Comparison of ENCODE assay signal across 8 mouse cellular contexts in genomic region chr6:29484716-29485559, GRCm38 (mm10). TPM values are rescaled to one million over a fixed set of nuclear protein-coding genes. Genes with fewer than 3 reads are reported as not detected.
DNase-seq lines count a peak whose midpoint lies in the region; ATAC-seq and TF ChIP-seq lines count a peak whose summit lies in the region.

No protein-coding gene starts in this region.

- no peak overlapping the region for H3K27ac ChIP-seq in heart, embryonic 11.5 days (ENCODE audit: low read depth, low read length)
- H3K27ac ChIP-seq in kidney, embryonic 15.5 days, result no peak overlapping the region
- no peak overlapping the region for H3K27ac ChIP-seq in neural tube, embryonic 14.5 days (ENCODE audit: low read depth, low read length)

- 8% methylated on average over 26 of the region's 26 CpGs for WGBS in heart, embryonic 11.5 days (ENCODE audit: insufficient replicate concordance)
- WGBS in kidney, embryonic 15.5 days, result 7% methylated on average over 26 of the region's 26 CpGs
- 8% methylated on average over 26 of the region's 26 CpGs for WGBS in lung, adult 2 months
- 5% methylated on average over 26 of the region's 26 CpGs for WGBS in neural tube, embryonic 14.5 days

- TF ChIP-seq CTCF in lung, adult 2 months (IDR thresholded peaks at IDR 0.05; ENCODE audit: insufficient read depth, low read length), result peak; percentile 92

- TF ChIP-seq POLR2A in lung, adult 2 months (IDR thresholded peaks at IDR 0.05; ENCODE audit: borderline replicate concordance, extremely low read depth, low read depth, low read length), result no peak

- H3K9me3 ChIP-seq in heart, embryonic 11.5 days (replicated peaks; ENCODE audit: control insufficient read depth, low read length), result no peaks in the 10 kb centered on the region
- H3K9me3 ChIP-seq in kidney, embryonic 15.5 days (replicated peaks), result no peaks in the 10 kb centered on the region
- no peaks in the 10 kb centered on the region for H3K9me3 ChIP-seq in neural tube, embryonic 14.5 days (ENCODE audit: control insufficient read depth, low read length)

- peak overlapping the region; percentile 91 for H3K4me2 ChIP-seq in heart, embryonic 11.5 days
- peak overlapping the region; percentile 90 for H3K4me2 ChIP-seq in kidney, embryonic 15.5 days
- peak overlapping the region; percentile 37 for H3K4me2 ChIP-seq in neural tube, embryonic 14.5 days (ENCODE audit: low read depth, low read length)

- peak; percentile 20 for DNase-seq in 416B (ENCODE audit: low read depth)
- DNase-seq in R1 (ENCODE audit: low read depth, low spot score), result peak; percentile 86
- peak; percentile 94 for DNase-seq in embryo, embryonic 10.5 days (ENCODE audit: low spot score)
- DNase-seq in lung, adult 2 months, result peak; percentile 64
- DNase-seq in thymus, postnatal 10 days (ENCODE audit: low spot score in 2 of 2), result peak; percentile 56 to 87

- 0 out of 2 replicates have a peak, but pooled peaks cover 3% of the 10 kb centered on the region for H3K27me3 ChIP-seq in heart, embryonic 11.5 days (ENCODE audit: control insufficient read depth, insufficient read depth, low read length)
- no peaks in the 10 kb centered on the region for H3K27me3 ChIP-seq in kidney, embryonic 15.5 days
- no peaks in the 10 kb centered on the region for H3K27me3 ChIP-seq in neural tube, embryonic 14.5 days (ENCODE audit: control insufficient read depth, insufficient read depth, low read length)

- H3K4me1 ChIP-seq in heart, embryonic 11.5 days (ENCODE audit: control insufficient read depth, insufficient read depth, low read length), result no peaks in the 10 kb centered on the region; the same call in 1 of the 2 replicates
- peaks cover 11% of the 10 kb centered on the region for H3K4me1 ChIP-seq in kidney, embryonic 15.5 days
- H3K4me1 ChIP-seq in lung, adult 2 months (ENCODE audit: control insufficient read depth, insufficient read depth, low read length), result peaks cover 2% of the 10 kb centered on the region; the same call in 1 of the 2 replicates
- H3K4me1 ChIP-seq in neural tube, embryonic 14.5 days (ENCODE audit: control insufficient read depth, insufficient read depth, low read length), result no peaks in the 10 kb centered on the region

- peak; percentile 81 for ATAC-seq in heart, embryonic 11.5 days (replicated peaks; ENCODE audit: insufficient number of reproducible peaks, low FRiP score, low TSS enrichment)
- peak; percentile 78 for ATAC-seq in kidney, embryonic 15.5 days (replicated peaks; ENCODE audit: low FRiP score)
- ATAC-seq in neural tube, embryonic 14.5 days (ENCODE audit: low read depth), result peak; percentile 78

- H3K4me3 ChIP-seq in heart, embryonic 11.5 days (ENCODE audit: low read depth, low read length), result peak overlapping the region; percentile 42
- peak overlapping the region; percentile 46 for H3K4me3 ChIP-seq in kidney, embryonic 15.5 days (replicated peaks)
- peak overlapping the region; percentile 52 for H3K4me3 ChIP-seq in lung, adult 2 months (replicated peaks; ENCODE audit: extremely low read depth, low read depth, low read length)
- peak overlapping the region; percentile 9; the same call in 1 of the 2 replicates for H3K4me3 ChIP-seq in neural tube, embryonic 14.5 days (ENCODE audit: low read depth, low read length)

- peak overlapping the region; percentile 46; the same call in 1 of the 2 replicates for H3K9ac ChIP-seq in heart, embryonic 11.5 days (ENCODE audit: low read depth, low read length)
- 0 out of 2 replicates have a peak overlapping the region, but pooled peaks have one; percentile 37 for H3K9ac ChIP-seq in kidney, embryonic 15.5 days
- H3K9ac ChIP-seq in neural tube, embryonic 14.5 days (replicated peaks; ENCODE audit: low read depth, low read length), result no peak overlapping the region

- 0 out of 2 replicates have a peak, but pooled peaks cover 2% of the 10 kb centered on the region for H3K36me3 ChIP-seq in heart, embryonic 11.5 days (ENCODE audit: control insufficient read depth, insufficient read depth, low read length)
- peaks cover 20% of the 10 kb centered on the region for H3K36me3 ChIP-seq in kidney, embryonic 15.5 days
- no peaks in the 10 kb centered on the region for H3K36me3 ChIP-seq in neural tube, embryonic 14.5 days (ENCODE audit: control insufficient read depth, insufficient read depth, low read length)

RNA-seq across cellular contexts. Expression of gene Atp6v1fnb, which starts 13.7 kb away (rescaled TPM):
- not detected in 2 replicates for polyA plus RNA-seq in heart, embryonic 11.5 days (2014; fragmentation: Nextera tagmentation; extraction: Ambion mirVana)
- not detected in 2 replicates for polyA plus RNA-seq in kidney, embryonic 15.5 days (2015; fragmentation: Nextera tagmentation; extraction: Ambion mirVana)
- polyA plus RNA-seq in lung, adult 2 months (2012; rRNA removed), result 0.20 TPM in 1 of 2 replicates, not detected in the other
- 0.55 and 0.70 TPM in 2 replicates for polyA plus RNA-seq in neural tube, embryonic 14.5 days (2014; fragmentation: Nextera tagmentation; extraction: Ambion mirVana)

RNA-seq across cellular contexts. Expression of gene Atp6v1f, which starts 17.4 kb away (rescaled TPM):
- 200 and 209 TPM in 2 replicates for polyA plus RNA-seq in heart, embryonic 11.5 days (2014; fragmentation: Nextera tagmentation; extraction: Ambion mirVana)
- 268 and 287 TPM in 2 replicates for polyA plus RNA-seq in kidney, embryonic 15.5 days (2015; fragmentation: Nextera tagmentation; extraction: Ambion mirVana)
- 256 and 275 TPM in 2 replicates for polyA plus RNA-seq in lung, adult 2 months (2012; rRNA removed)
- 281 and 350 TPM in 2 replicates for polyA plus RNA-seq in neural tube, embryonic 14.5 days (2014; fragmentation: Nextera tagmentation; extraction: Ambion mirVana)

RNA-seq across cellular contexts. Expression of gene Kcp, which starts 22.8 kb away (rescaled TPM):
- 10.9 and 13.1 TPM in 2 replicates for polyA plus RNA-seq in heart, embryonic 11.5 days (2014; fragmentation: Nextera tagmentation; extraction: Ambion mirVana)
- polyA plus RNA-seq in kidney, embryonic 15.5 days (2015; fragmentation: Nextera tagmentation; extraction: Ambion mirVana), result 24.0 and 27.9 TPM in 2 replicates
- polyA plus RNA-seq in lung, adult 2 months (2012; rRNA removed), result 8.8 and 12.3 TPM in 2 replicates
- 15.1 and 20.6 TPM in 2 replicates for polyA plus RNA-seq in neural tube, embryonic 14.5 days (2014; fragmentation: Nextera tagmentation; extraction: Ambion mirVana)

RNA-seq across cellular contexts. Expression of gene Irf5, which starts 41.5 kb away (rescaled TPM):
- 11.6 and 14.8 TPM in 2 replicates for polyA plus RNA-seq in heart, embryonic 11.5 days (2014; fragmentation: Nextera tagmentation; extraction: Ambion mirVana)
- polyA plus RNA-seq in kidney, embryonic 15.5 days (2015; fragmentation: Nextera tagmentation; extraction: Ambion mirVana), result 6.1 and 7.4 TPM in 2 replicates
- 35.2 and 36.6 TPM in 2 replicates for polyA plus RNA-seq in lung, adult 2 months (2012; rRNA removed)
- 0.95 and 2.3 TPM in 2 replicates for polyA plus RNA-seq in neural tube, embryonic 14.5 days (2014; fragmentation: Nextera tagmentation; extraction: Ambion mirVana)

RNA-seq across cellular contexts. Expression of gene Flnc, which starts 51.9 kb away (rescaled TPM):
- 37.1 and 42.5 TPM in 2 replicates for polyA plus RNA-seq in heart, embryonic 11.5 days (2014; fragmentation: Nextera tagmentation; extraction: Ambion mirVana)
- polyA plus RNA-seq in kidney, embryonic 15.5 days (2015; fragmentation: Nextera tagmentation; extraction: Ambion mirVana), result 7.7 and 9.3 TPM in 2 replicates
- polyA plus RNA-seq in lung, adult 2 months (2012; rRNA removed), result 4.9 and 11.2 TPM in 2 replicates
- polyA plus RNA-seq in neural tube, embryonic 14.5 days (2014; fragmentation: Nextera tagmentation; extraction: Ambion mirVana), result 4.9 and 5.0 TPM in 2 replicates

Comparison
In these comparisons a context has a peak if more than half of its experiments do, and no peak if none do; other contexts are left out.
1. DNase-seq: peak in every context shown above with its lines; median percentile 94 in embryo, embryonic 10.5 days; 86 in R1; 72 in thymus, postnatal 10 days; 64 in lung, adult 2 months; 20 in 416B.
2. H3K4me2 ChIP-seq: peak in every context shown above with its lines; median percentile 91 in heart, embryonic 11.5 days; 90 in kidney, embryonic 15.5 days; 37 in neural tube, embryonic 14.5 days.